Mouse (Mus musculus) CH12.LX (cell line): Measurements from ENCODE around the gene Zfp560. TPM values are rescaled to one million over a fixed set of nuclear protein-coding genes. Genes with fewer than 3 reads are reported as not detected.

Source experiments
- DNase-seq: peaks from one replicate; pipeline ENCODE4 v3.0.0-alpha.2; 2013; ENCODE audit errors: extremely low read depth
- H3K27ac ChIP-seq: 2 replicates; pipeline ENCODE4 v1.5.1; 2012; ENCODE audit warnings: low read depth, mild to moderate bottlenecking, control low read depth, moderate library complexity; ENCODE audit not compliant: insufficient read depth
- H3K27me3 ChIP-seq: replicated peaks from 2 replicates; pipeline ENCODE3; 2012; ENCODE audit warnings: inconsistent platforms
- H3K36me3 ChIP-seq, 2 experiments: replicated peaks in 1 of 2; 2 replicates each; pipeline versions ENCODE3 to v1.6.1; 2012; ENCODE audit warnings: inconsistent platforms in 1 of 2, low read length in 1 of 2, mild to moderate bottlenecking in 1 of 2, mixed read lengths in 1 of 2, moderate library complexity in 1 of 2; ENCODE audit not compliant: control insufficient read depth in 1 of 2, insufficient read depth in 1 of 2
- H3K4me1 ChIP-seq, 2 experiments: 2 replicates each; pipeline ENCODE4 v1.6.1; 2012; ENCODE audit warnings: inconsistent platforms in 1 of 2, moderate library complexity in 1 of 2; ENCODE audit not compliant: insufficient read depth in 2 of 2, control insufficient read depth in 1 of 2
- H3K4me2 ChIP-seq: 2 replicates; pipeline ENCODE4 v1.6.1; 2012; ENCODE audit warnings: low read depth, mild to moderate bottlenecking, control low read depth; ENCODE audit not compliant: poor library complexity, insufficient read depth, severe bottlenecking
- H3K4me3 ChIP-seq, 3 experiments: fragments of 150-350 bp in 1 of 3; sonication (generic) in 1 of 3; replicated peaks in 1 of 3; 2 replicates each; pipeline versions ENCODE3 to v1.5.1; 2011 to 2012; ENCODE audit warnings: low read depth in 2 of 3, low read length in 2 of 3, mild to moderate bottlenecking in 2 of 3, moderate library complexity in 2 of 3, control low read depth in 1 of 3, improper control_type of control experiment in 1 of 3, inconsistent platforms in 1 of 3, mixed read lengths in 1 of 3; ENCODE audit not compliant: poor library complexity in 1 of 3
- H3K79me2 ChIP-seq: replicated peaks from 2 replicates; pipeline ENCODE4 v1.6.1; 2012; ENCODE audit warnings: mild to moderate bottlenecking, moderate library complexity; ENCODE audit not compliant: control insufficient read depth, poor library complexity, insufficient read depth, severe bottlenecking; ENCODE audit errors: extremely low read depth
- H3K9ac ChIP-seq: 2 replicates; pipeline ENCODE4 v1.6.1; 2012; ENCODE audit warnings: low read depth, mild to moderate bottlenecking, control low read depth, moderate library complexity; ENCODE audit not compliant: insufficient read depth
- H3K9me3 ChIP-seq: replicated peaks from 2 replicates; pipeline ENCODE3; 2012; ENCODE audit warnings: low read length, inconsistent platforms, mixed read lengths
- CHD1 ChIP-seq: IDR thresholded peaks from 2 replicates; pipeline ENCODE4 v1.6.1; 2012; ENCODE audit warnings: low read depth, low read length, improper control_type of control experiment, inconsistent platforms
- CTCF ChIP-seq, 2 experiments: IDR thresholded peaks in 1 of 2; conservative IDR thresholded peaks in 1 of 2; 2 replicates each; pipeline ENCODE4 v1.5.1; 2011 to 2012; ENCODE audit warnings: low read depth in 2 of 2, low read length in 2 of 2, improper control_type of control experiment in 1 of 2, inconsistent platforms in 1 of 2, mild to moderate bottlenecking in 1 of 2, moderate library complexity in 1 of 2
- E2F4 ChIP-seq: IDR thresholded peaks from 2 replicates; pipeline ENCODE4 v1.6.1; 2011; ENCODE audit warnings: low read depth, low read length, improper control_type of control experiment; ENCODE audit not compliant: insufficient replicate concordance
- ELF1 ChIP-seq: IDR thresholded peaks from 2 replicates; pipeline ENCODE4 v1.6.1; 2014; ENCODE audit warnings: low read depth, mild to moderate bottlenecking, inconsistent platforms, low read length, improper control_type of control experiment
- EP300 ChIP-seq: IDR thresholded peaks from 2 replicates; pipeline ENCODE4 v1.6.1; 2011; ENCODE audit warnings: low read length, improper control_type of control experiment
- GABPA ChIP-seq: IDR thresholded peaks from 2 replicates; pipeline ENCODE4 v1.6.1; 2012; ENCODE audit warnings: low read depth, low read length, improper control_type of control experiment, inconsistent platforms; ENCODE audit not compliant: insufficient replicate concordance
- HCFC1 ChIP-seq: IDR thresholded peaks from 2 replicates; pipeline ENCODE4 v1.6.1; 2012; ENCODE audit warnings: low read depth, mild to moderate bottlenecking, inconsistent platforms, low read length, improper control_type of control experiment
- IRF4 ChIP-seq: IDR thresholded peaks from 2 replicates; pipeline ENCODE4 v1.6.1; 2014; ENCODE audit warnings: low read depth, mild to moderate bottlenecking, inconsistent platforms, low read length, improper control_type of control experiment
- JUN ChIP-seq: IDR thresholded peaks from 2 replicates; pipeline ENCODE4 v1.6.1; 2011; ENCODE audit warnings: low read depth, mild to moderate bottlenecking, low read length, improper control_type of control experiment, moderate library complexity; ENCODE audit not compliant: insufficient read depth
- KAT2A ChIP-seq: IDR thresholded peaks from 2 replicates; pipeline ENCODE4 v1.6.1; 2012; ENCODE audit warnings: low read length, improper control_type of control experiment, inconsistent platforms; ENCODE audit not compliant: insufficient replicate concordance
- MAFK ChIP-seq: IDR thresholded peaks from 2 replicates; pipeline ENCODE4 v1.6.1; 2011; ENCODE audit warnings: low read length, improper control_type of control experiment; ENCODE audit not compliant: insufficient replicate concordance
- MAX ChIP-seq: IDR thresholded peaks from 2 replicates; pipeline ENCODE4 v1.6.1; 2011; ENCODE audit warnings: low read length, improper control_type of control experiment
- MAZ ChIP-seq: IDR thresholded peaks from 2 replicates; pipeline ENCODE4 v1.6.1; 2012; ENCODE audit warnings: low read depth, mild to moderate bottlenecking, inconsistent platforms, low read length, improper control_type of control experiment, moderate library complexity
- MEF2A ChIP-seq: IDR thresholded peaks from 2 replicates; pipeline ENCODE4 v1.6.1; 2014; ENCODE audit warnings: low read depth, mild to moderate bottlenecking, inconsistent platforms, low read length, improper control_type of control experiment, borderline replicate concordance
- MXI1 ChIP-seq: IDR thresholded peaks from 2 replicates; pipeline ENCODE4 v1.6.1; 2011; ENCODE audit warnings: mild to moderate bottlenecking, low read depth, low read length, improper control_type of control experiment
- MYC ChIP-seq: IDR thresholded peaks from 2 replicates; pipeline ENCODE4 v1.6.1; 2011; ENCODE audit warnings: low read depth, mild to moderate bottlenecking, improper control_type of control experiment, low read length
- NELFE ChIP-seq: IDR thresholded peaks from 2 replicates; pipeline ENCODE4 v1.6.1; 2011; ENCODE audit warnings: low read depth, low read length, improper control_type of control experiment
- NRF1 ChIP-seq: IDR thresholded peaks from 2 replicates; pipeline ENCODE4 v1.6.1; 2014; ENCODE audit warnings: low read depth, mild to moderate bottlenecking, inconsistent platforms, low read length, improper control_type of control experiment, moderate library complexity
- PAX5 ChIP-seq: IDR thresholded peaks from 2 replicates; pipeline ENCODE4 v1.6.1; 2012; ENCODE audit warnings: low read length, inconsistent platforms, mixed read lengths
- POLR2A ChIP-seq: IDR thresholded peaks from 2 replicates; pipeline ENCODE4 v1.6.1; 2011; ENCODE audit warnings: low read depth, mild to moderate bottlenecking, improper control_type of control experiment, low read length
- POLR2AphosphoS2 ChIP-seq: IDR thresholded peaks from 2 replicates; pipeline ENCODE4 v1.6.1; 2011; ENCODE audit warnings: low read depth, low read length, improper control_type of control experiment
- RAD21 ChIP-seq: IDR thresholded peaks from 2 replicates; pipeline ENCODE4 v1.6.1; 2011; ENCODE audit warnings: low read depth, mild to moderate bottlenecking, low read length, improper control_type of control experiment, moderate library complexity
- SIN3A ChIP-seq: IDR thresholded peaks from 2 replicates; pipeline ENCODE4 v1.6.1; 2012; ENCODE audit warnings: low read length, improper control_type of control experiment, inconsistent platforms
- SMC3 ChIP-seq: IDR thresholded peaks from 2 replicates; pipeline ENCODE4 v1.6.1; 2011; ENCODE audit warnings: low read depth, low read length, improper control_type of control experiment
- TBP ChIP-seq: conservative IDR thresholded peaks from 2 replicates; pipeline ENCODE4 v1.6.1; 2011; ENCODE audit warnings: low read depth, low read length, improper control_type of control experiment
- TCF12 ChIP-seq: IDR thresholded peaks from 2 replicates; pipeline ENCODE4 v1.6.1; 2014; ENCODE audit warnings: low read depth, mild to moderate bottlenecking, inconsistent platforms, low read length, improper control_type of control experiment
- UBTF ChIP-seq: IDR thresholded peaks from 2 replicates; pipeline ENCODE4 v1.6.1; 2012; ENCODE audit warnings: low read depth, mild to moderate bottlenecking, inconsistent platforms, low read length, improper control_type of control experiment, moderate library complexity
- USF1 ChIP-seq: IDR thresholded peaks from 2 replicates; pipeline ENCODE4 v1.6.1; 2014; ENCODE audit warnings: low read depth, mild to moderate bottlenecking, inconsistent platforms, low read length, improper control_type of control experiment
- ZC3H11A ChIP-seq: IDR thresholded peaks from 2 replicates; pipeline ENCODE4 v1.6.1; 2012; ENCODE audit warnings: low read depth, mild to moderate bottlenecking, inconsistent platforms, low read length, improper control_type of control experiment
- ZMIZ1 ChIP-seq: IDR thresholded peaks from 2 replicates; pipeline ENCODE4 v1.6.1; 2012; ENCODE audit warnings: low read depth, mild to moderate bottlenecking, inconsistent platforms, low read length, improper control_type of control experiment
- ZNF384 ChIP-seq: IDR thresholded peaks from 2 replicates; pipeline ENCODE4 v1.6.1; 2012; ENCODE audit warnings: low read depth, low read length, improper control_type of control experiment, inconsistent platforms
- dilution Hi-C: fragments of 300-500 bp; cut with MboI; formaldehyde crosslinking; loops from 2 replicates; pipeline ENCODE4 v1.14.3; 2020; ENCODE audit warnings: low sequenced_read_pairs; ENCODE audit not compliant: extremely low pct_unique_long_range_greater_than_20kb, extremely low pct_ligation_motif_present
- in situ Hi-C: fragments of 300-500 bp; cut with MboI; formaldehyde crosslinking; loops from 3 replicates; pipeline ENCODE4 v1.14.3; 2019; ENCODE audit warnings: low sequenced_read_pairs, low pct_ligation_motif_present, low pct_unique_long_range_greater_than_20kb, mixed read lengths
- polyA plus RNA-seq: library from polyadenylated mRNA; unstranded; fragments of >175 nt; gene quantifications from 2 replicates; pipeline ENCODE4 v1.2.1, GENCODE M21; 2012; ENCODE audit warnings: low read depth; ENCODE audit not compliant: insufficient read length
- total RNA-seq, 2 experiments: library from RNA; depleted of rRNA; stranded (reverse); fragments of 300-350 nt in 1 of 2; fragments of >200 nt in 1 of 2; gene quantifications; 2 replicates each; pipeline ENCODE4 v1.2.3; 2012 to 2014

Gene Zfp560
- 10.6 and 13.1 TPM in 2 replicates for total RNA-seq (2012; rRNA removed)
- 29.0 and 31.8 TPM in 2 replicates for total RNA-seq (2014; rRNA removed)
- polyA plus RNA-seq, result 11.0 and 12.4 TPM in 2 replicates

- Histone ChIP-seq H3K36me3 (no peaks in the 10 kb centered on the region), H3K9ac (peak within 1 kb of the TSS; percentile 61), H3K9me3 (no peaks in the 10 kb centered on the region), H3K4me2 (peak within 1 kb of the TSS; percentile 59), H3K27ac (no peak within 1 kb of the TSS), H3K27me3 (no peaks in the 10 kb centered on the region), H3K4me3 (peak within 1 kb of the TSS; percentile 75 to 84 (median 77)), H3K79me2 (no peaks in the 10 kb centered on the region), H3K4me1 (peaks cover 5 to 18% of the 10 kb centered on the region in 2 experiments; a peak in 3 of 4 replicates)
- DNase-seq, result peak; percentile 90
- dilution Hi-C loops, result no loop called here
- TF ChIP-seq JUN, result no peak
- TF ChIP-seq MAFK, result no peak
- peak; percentile 82; the same call in 1 of the 2 replicates for TF ChIP-seq MEF2A
- peak; percentile 36; the same call in 1 of the 2 replicates for TF ChIP-seq NRF1
- 0 out of 2 replicates have a peak, but pooled peaks have one; percentile 40 for TF ChIP-seq MAZ
- peak; percentile 75; the same call in 1 of the 2 replicates for TF ChIP-seq MXI1
- TF ChIP-seq RAD21, result peak; percentile 13
- TF ChIP-seq UBTF, result peak; percentile 100
- no peak for TF ChIP-seq ZC3H11A
- no peak for TF ChIP-seq MYC
- no peak for TF ChIP-seq ZNF384
- peak; percentile 94 for TF ChIP-seq ELF1
- peak; percentile 83 for TF ChIP-seq TBP
- TF ChIP-seq E2F4, result no peak
- peak; percentile 93 for TF ChIP-seq SIN3A
- TF ChIP-seq EP300, result no peak
- peak; percentile 77 for TF ChIP-seq NELFE
- TF ChIP-seq IRF4, result peak; percentile 84
- 0 out of 2 replicates have a peak, but pooled peaks have one; percentile 36 for TF ChIP-seq CHD1
- no peak for TF ChIP-seq USF1
- peak; percentile 85; the same call in 1 of the 2 replicates for TF ChIP-seq KAT2A
- TF ChIP-seq ZMIZ1, result no peak
- peak; percentile 78 for TF ChIP-seq MAX
- TF ChIP-seq GABPA, result peak; percentile 53; the same call in 1 of the 2 replicates
- TF ChIP-seq HCFC1, result peak; percentile 95
- no peak for TF ChIP-seq SMC3
- no peak for TF ChIP-seq PAX5
- TF ChIP-seq CTCF (conservative IDR thresholded peaks at IDR 0.05 in 1 of 2, IDR thresholded peaks at IDR 0.05 in 1 of 2; ENCODE audit: low read depth in 2 of 2, low read length in 2 of 2), result peak; percentile 33 to 52; a peak in 3 of 4 replicates
- TF ChIP-seq POLR2AphosphoS2, result 0 out of 2 replicates have a peak, but pooled peaks have one; percentile 43
- TF ChIP-seq TCF12, result peak; percentile 88
- peak; percentile 80 for TF ChIP-seq POLR2A
- in situ Hi-C loops, result no loop called here
Observed at GRCm38 (mm10) chr9:20384532-20385342, at the start of gene Zfp560. Zfp560 (minus strand) TSS chr9:20385177.
